Mouse (Mus musculus): Measurements from ENCODE around the gene Ift57.

The Ift57 gene

DNA sequence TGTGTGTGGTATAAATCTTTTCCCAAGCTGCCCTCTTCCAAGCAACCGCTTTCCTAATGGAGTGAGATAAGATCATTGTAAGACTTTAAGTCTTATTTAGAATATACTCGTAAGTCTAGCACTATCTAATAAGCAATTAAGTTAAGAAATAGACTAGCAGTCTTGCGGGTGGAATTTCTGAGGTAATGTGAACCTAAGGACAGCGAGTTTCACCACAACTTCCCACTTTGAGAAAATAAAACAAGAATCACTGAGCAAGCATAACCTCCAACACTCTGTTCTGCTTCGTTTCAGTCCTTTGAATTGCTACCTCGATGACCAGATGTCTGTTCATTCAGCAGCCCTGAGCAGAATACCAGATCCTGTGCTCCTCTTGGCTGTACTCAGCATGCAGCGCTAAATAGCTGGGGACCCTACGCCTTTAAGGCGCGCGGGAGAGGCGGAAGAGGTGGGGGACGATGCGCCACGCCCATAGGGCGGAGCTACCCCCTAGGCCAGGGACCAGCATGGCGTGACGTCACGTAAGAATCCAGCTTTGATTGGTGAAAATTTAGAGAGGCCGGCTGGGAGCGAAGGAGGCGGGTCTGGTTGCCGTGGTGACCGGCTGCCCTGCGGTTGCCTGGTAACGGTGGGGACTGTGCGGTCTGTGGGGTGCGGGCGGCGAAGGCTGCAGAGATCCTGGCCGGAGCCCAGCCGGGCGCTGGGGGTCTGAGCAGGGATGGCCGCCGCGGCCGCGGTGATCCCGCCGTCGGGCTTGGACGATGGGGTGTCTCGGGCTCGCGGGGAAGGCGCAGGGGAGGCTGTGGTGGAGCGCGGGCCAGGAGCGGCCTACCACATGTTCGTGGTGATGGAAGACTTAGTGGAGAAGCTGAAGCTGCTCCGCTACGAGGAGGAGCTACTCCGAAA, at the start of gene Ift57:
Ift57 (plus strand) TSS at position 614 of the 906 bp plus-strand sequence.
- DNase-seq, result peak; percentile 96

GRCm38 (mm10) chr16:49657182-49657581, 41.9 kb upstream of the Ift57 start:
- no peak for DNase-seq

DNA sequence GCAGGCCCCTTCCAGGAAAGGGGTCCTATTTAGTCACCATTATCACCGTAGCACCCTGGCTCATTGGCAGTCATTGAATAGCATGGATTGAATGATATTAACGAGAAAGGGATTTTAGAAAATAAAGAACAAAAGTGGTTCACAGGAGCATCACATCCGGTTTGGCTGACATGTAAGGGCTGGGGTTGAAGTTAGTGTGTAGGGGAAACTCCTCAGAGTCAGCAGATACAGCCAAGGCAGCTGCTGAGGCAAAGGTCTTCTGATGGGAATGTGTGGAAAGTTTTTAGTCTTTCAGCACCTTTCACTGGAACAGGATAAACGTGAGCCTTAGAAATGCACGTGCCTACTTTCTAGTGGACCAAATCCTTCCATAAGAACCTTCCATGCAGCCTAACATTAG, 41.0 kb upstream of the Ift57 start:
- DNase-seq, result no peak

GRCm38 (mm10) chr16:49659131-49659530, 39.9 kb upstream of the Ift57 start:
- no peak for DNase-seq

DNA sequence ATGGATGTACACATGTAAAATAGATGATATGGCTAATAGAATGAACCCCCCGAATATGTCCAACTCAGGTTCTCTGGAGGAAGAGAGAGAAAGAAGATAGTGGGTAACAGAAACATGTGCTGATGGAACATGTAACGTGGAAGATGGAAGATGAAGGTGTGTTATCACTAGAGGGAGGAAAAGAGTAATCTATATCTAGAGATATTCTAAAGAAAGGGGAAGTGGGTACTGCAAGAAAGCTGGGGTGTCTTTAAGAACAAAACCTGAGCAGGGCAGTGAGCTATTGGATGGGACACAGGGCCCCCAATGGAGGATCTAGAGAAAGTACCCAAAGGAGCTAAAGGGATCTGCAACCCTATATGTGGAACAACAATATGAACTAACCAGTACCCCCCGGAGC, 38.9 kb upstream of the Ift57 start:
- no peak for DNase-seq

- DNase-seq, result no peak
Measured at GRCm38 (mm10) chr16:49662201-49662600, 36.8 kb upstream of the Ift57 start.

DNA sequence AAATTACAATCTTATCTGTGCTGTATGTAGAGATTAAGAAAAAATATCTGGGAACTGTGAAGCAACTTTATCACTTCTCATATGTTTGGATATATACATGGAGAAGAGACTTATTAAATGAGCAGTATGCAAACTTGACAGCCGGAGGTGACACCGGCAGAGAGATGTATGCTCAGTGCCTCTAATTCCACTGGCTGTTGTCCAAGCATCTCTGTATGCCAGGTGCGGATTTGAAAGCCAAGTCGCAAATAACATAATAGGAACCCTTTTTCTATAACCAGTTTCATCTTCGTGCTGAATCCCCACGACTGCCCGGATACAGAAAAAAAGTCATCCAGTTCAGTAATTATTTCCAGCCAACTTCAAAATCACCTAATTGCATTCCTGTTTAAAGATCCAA, 34.4 kb upstream of the Ift57 start:
- no peak for DNase-seq

DNA sequence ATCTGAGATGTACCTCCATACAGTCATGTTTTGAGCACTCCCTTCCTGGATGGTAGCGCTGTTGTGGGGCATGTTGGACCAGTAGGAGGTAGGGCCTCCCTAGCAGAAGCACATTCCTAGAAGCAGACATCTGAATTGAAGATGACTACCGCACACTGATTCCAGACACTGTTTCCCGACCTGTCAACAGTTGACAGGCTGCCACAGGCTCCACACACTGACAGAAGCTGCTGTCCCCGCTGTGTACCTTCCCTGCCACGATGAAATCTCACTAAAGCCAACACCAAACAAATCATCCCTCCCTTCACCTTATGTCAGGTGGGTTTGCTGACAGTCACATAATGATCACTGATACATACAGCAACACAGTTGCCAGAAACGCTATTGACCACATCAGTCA, 19.4 kb upstream of the Ift57 start:
- DNase-seq, result no peak

- no peak for DNase-seq
Measured at GRCm38 (mm10) chr16:49684961-49685360, 14.1 kb upstream of the Ift57 start.

DNA sequence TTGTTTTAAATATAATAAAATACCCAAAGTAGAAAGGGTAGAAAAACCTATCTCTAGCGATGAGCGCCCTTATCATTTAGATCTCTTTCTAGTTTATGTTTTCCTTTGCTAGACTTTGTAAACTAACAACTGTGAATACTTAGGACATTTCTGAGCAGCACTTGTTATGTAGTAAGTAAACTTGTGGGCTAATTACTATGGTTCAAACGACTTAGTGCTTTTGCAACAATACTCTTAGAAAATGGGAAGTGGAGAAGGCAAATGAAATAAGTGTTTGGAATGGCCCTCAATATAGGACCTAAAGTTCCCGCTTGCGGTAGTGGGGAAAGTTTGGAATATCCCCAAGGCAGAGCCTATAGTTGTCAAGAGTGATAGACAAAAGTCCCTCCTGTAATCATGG, 788 bp downstream of the Ift57 start:
- DNase-seq, result no peak

- no peak for DNase-seq
Measured at GRCm38 (mm10) chr16:49708074-49708473, 9.0 kb downstream of the Ift57 start.

DNA sequence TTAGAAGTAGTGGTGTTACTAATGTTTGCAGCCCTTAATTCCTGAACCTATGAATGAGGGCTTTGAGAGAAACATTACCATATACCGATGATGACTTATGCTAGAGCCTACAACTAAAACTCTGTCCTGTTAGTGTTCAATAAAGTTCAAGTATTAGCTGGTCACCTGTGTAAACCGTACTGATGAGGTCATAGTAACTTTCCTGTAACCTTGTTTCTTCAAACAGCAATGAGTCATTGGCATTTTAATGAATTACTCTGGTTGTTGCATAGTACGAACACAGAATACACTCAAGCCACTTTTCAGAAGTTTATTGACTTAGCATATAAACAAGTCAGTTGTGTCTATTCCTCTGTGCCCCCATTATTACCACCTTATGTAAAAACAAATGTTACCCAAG, 11.2 kb downstream of the Ift57 start:
- no peak for DNase-seq

DNA sequence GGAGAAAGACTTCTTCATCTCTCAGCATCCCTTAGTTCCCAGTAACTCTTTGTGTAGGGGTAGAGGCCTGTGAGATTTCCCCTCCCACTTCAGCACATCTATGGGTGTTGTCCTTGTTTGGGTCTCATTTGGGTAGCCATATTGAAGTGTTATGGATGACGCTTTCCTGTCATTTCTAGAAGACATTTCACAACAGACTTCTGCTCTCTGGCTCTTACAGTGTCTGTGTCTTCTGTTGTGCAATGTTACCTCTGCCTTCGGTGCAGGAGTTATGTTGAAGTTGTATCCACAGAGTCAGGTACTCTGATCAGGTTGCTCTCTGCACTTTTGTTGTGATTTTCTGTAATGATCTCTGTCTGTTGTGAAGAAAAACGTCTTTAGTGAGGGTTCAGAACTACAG, 14.3 kb downstream of the Ift57 start:
- DNase-seq, result no peak

GRCm38 (mm10) chr16:49720671-49721070, 21.6 kb downstream of the Ift57 start:
- no peak for DNase-seq

- no peak for DNase-seq
Measured at GRCm38 (mm10) chr16:49721678-49722077, 22.6 kb downstream of the Ift57 start.

- no peak for DNase-seq
Measured at GRCm38 (mm10) chr16:49723222-49723621, 24.2 kb downstream of the Ift57 start.

- no peak for DNase-seq
Measured at GRCm38 (mm10) chr16:49724232-49724631, 25.2 kb downstream of the Ift57 start.

- no peak for DNase-seq
Measured at GRCm38 (mm10) chr16:49724931-49725330, 25.9 kb downstream of the Ift57 start.

DNA sequence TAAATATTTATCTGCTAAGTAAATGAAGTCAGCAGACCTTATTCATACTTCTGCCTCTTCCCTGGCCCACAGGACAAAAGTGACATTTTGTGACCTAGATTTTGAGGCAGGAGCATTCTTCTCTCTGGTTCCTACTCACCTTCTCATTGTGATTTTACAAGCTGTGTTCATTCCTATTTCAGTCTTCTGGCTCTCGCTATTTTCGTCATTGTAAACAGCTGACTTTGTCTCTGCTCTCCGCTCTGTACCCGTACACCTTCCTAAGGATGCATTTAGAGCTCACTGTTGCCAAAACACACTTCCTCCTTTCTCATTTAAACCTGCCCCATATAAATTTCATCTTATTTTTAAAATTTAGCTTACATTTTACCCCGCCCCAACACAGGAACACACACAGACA, 26.4 kb downstream of the Ift57 start:
- no peak for DNase-seq

DNA sequence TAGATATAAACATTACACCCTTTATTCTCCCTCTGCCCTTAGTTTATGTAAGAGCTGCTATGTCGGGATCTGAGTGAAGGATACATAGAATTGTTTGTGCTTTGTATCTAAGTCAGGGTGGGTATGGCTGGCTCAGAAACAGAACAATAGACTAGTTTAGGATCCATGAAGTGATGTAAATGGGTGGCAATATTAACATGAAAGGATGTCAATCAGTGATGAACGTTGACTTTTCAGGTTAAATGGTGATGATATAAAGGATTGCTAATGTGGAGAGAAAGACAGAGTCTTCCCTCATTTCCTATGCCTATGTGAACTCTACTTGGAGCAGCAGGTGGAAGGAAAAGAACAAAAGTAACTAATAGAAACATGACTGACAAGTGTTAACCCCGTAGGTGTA, 27.2 kb downstream of the Ift57 start:
- DNase-seq, result no peak

- no peak for DNase-seq
Measured at GRCm38 (mm10) chr16:49726761-49727160, 27.7 kb downstream of the Ift57 start.

DNA sequence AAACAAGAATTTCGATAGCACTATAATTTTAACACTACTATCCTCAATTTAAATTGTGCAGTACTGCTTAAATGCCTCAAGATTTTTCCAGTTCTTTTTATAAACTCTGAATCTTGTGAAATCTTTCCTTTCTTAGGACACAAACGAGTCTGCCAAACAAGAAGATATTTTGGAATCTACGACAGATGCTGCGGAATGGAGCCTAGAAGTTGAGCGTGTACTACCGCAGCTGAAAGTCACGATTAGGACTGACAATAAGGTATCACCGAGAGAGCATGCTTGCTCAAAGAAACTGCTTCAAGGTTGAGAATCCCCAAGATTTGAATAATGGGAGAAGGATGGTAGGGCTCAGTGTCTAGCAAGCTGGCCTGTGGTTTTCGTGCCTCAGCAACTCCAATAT, 37.5 kb downstream of the Ift57 start:
- DNase-seq, result no peak

DNA sequence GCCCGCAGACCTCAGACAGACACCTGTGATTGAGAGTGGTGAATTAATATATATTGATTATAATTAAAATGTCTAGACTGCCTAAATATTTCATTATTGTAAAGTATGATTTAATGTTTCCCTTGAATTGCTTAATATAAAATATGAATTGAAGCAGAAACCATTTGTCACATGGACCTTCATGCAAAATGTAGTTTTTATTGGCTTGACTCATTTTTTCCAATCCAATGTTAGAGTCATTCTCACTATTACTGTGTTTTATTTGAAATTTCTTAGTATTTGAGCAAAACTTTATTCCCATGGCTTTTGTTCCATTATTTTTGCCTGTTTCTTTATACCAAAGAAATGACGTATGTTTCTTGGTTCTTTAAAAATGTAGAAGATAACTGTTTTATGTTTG, 48.3 kb downstream of the Ift57 start:
- no peak for DNase-seq

DNA sequence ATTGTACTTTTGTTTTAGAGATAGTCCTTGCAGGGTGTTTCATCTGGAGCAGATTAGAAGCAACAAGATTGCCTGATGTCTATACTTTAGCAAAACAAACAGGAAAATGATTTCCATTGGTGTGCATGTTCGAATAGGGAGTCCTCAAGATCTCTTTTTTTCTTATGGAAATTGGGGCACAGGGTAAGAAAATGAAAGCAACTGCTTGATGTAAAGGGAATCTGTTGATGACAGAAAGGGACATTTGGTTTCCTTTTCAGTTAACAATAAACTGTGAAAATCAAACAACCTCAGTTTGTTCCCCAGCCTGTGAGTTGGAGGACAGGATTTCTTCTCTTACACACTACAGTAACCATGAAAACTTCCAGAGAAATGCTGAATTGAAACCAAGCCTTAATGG, 53.9 kb downstream of the Ift57 start:
- no peak for DNase-seq

GRCm38 (mm10) chr16:49753318-49753717, 54.3 kb downstream of the Ift57 start:
- no peak for DNase-seq

Measured in right cerebral cortex, postnatal 4 days (tissue).